12 mouse cellular contexts compared by ENCODE assay signal in genomic region chr12:33959206-33959605, GRCm38 (mm10). TPM values are rescaled to one million over a fixed set of nuclear protein-coding genes. Genes with fewer than 3 reads are reported as not detected.
DNase-seq lines count a peak whose midpoint lies in the region; ATAC-seq and TF ChIP-seq lines count a peak whose summit lies in the region.
"Had no signal": no experiment of that assay in that cellular context is flagged by ENCODE, and none has a peak within 500 bp of the region (broad histone marks: within the 10 kb centered on the region; RNA-seq: fewer than 3 reads in every experiment).

No protein-coding gene starts in this region.

- ATAC-seq in heart, postnatal 0 days (ENCODE audit: insufficient read depth, low read depth): no peak
- ATAC-seq in embryonic facial prominence, embryonic 14.5 days (ENCODE audit: low read depth): no peak
- no peak for ATAC-seq in intestine, embryonic 16.5 days
- no peak for ATAC-seq in neural tube, embryonic 12.5 days (ENCODE audit: low FRiP score, low read depth)

- no peak overlapping the region for H3K27ac ChIP-seq in heart, postnatal 0 days (ENCODE audit: low read depth)
- H3K27ac ChIP-seq in embryonic facial prominence, embryonic 14.5 days (replicated peaks; ENCODE audit: low read depth, low read length): peak overlapping the region; percentile 97
- no peak overlapping the region for H3K27ac ChIP-seq in intestine, embryonic 16.5 days (ENCODE audit: low read length)
- H3K27ac ChIP-seq in neural tube, embryonic 12.5 days: no peak overlapping the region

- TF ChIP-seq EP300 in heart, postnatal 0 days (IDR thresholded peaks at IDR 0.05; ENCODE audit: low read depth): no peak

- no peak for DNase-seq in heart, postnatal 0 days (ENCODE audit: low spot score)
- no peak for DNase-seq in heart, postnatal 25 days (ENCODE audit: low spot score)
- DNase-seq in embryonic facial prominence, embryonic 14.5 days (ENCODE audit: low spot score): no peak
- no peak for DNase-seq in layer of hippocampus, adult 9-10 months (ENCODE audit: low spot score)
- no peak for DNase-seq in left cerebral cortex, adult 11 months (ENCODE audit: low spot score)
- DNase-seq in gastrocnemius, adult 18-20 months (ENCODE audit: low spot score): no peak
- DNase-seq: kidney, adult 18-20 months; thymus, adult 2 months had no signal

- intact Hi-C loops in heart, postnatal 25 days (cut with DNase I): no loop called here

- H3K4me1 ChIP-seq in heart, postnatal 0 days (ENCODE audit: control insufficient read depth, insufficient read depth): 0 out of 2 replicates have a peak, but pooled peaks cover 8% of the 10 kb centered on the region
- peaks cover 13% of the 10 kb centered on the region for H3K4me1 ChIP-seq in embryonic facial prominence, embryonic 14.5 days (ENCODE audit: control insufficient read depth, insufficient read depth, low read length)
- peaks cover 20% of the 10 kb centered on the region; the same call in 1 of the 2 replicates for H3K4me1 ChIP-seq in intestine, embryonic 16.5 days (ENCODE audit: control insufficient read depth, insufficient read depth, low read length)
- peaks cover 25% of the 10 kb centered on the region for H3K4me1 ChIP-seq in neural tube, embryonic 12.5 days

- no peak for TF ChIP-seq CTCF in heart, postnatal 0 days (IDR thresholded peaks at IDR 0.05; ENCODE audit: low read depth)

- H3K4me3 ChIP-seq in heart, postnatal 0 days (ENCODE audit: low read depth, low read length): peak overlapping the region; percentile 59
- H3K4me3 ChIP-seq in embryonic facial prominence, embryonic 14.5 days (ENCODE audit: low read depth, low read length): peak overlapping the region; percentile 80
- H3K4me3 ChIP-seq in intestine, embryonic 16.5 days (ENCODE audit: low read length): peak overlapping the region; percentile 64
- H3K4me3 ChIP-seq in neural tube, embryonic 12.5 days: peak overlapping the region; percentile 58

- no peaks in the 10 kb centered on the region for H3K36me3 ChIP-seq in heart, postnatal 0 days (replicated peaks; ENCODE audit: control insufficient read depth, insufficient read depth, low read length)
- peaks cover 9% of the 10 kb centered on the region; the same call in 1 of the 2 replicates for H3K36me3 ChIP-seq in embryonic facial prominence, embryonic 14.5 days (ENCODE audit: control insufficient read depth, insufficient read depth, low read length)
- H3K36me3 ChIP-seq in intestine, embryonic 16.5 days (ENCODE audit: control insufficient read depth, insufficient read depth, low read length): no peaks in the 10 kb centered on the region
- H3K36me3 ChIP-seq in neural tube, embryonic 12.5 days: no peaks in the 10 kb centered on the region

- peak overlapping the region; percentile 68 for H3K4me2 ChIP-seq in heart, postnatal 0 days (ENCODE audit: low read depth, low read length)
- H3K4me2 ChIP-seq in embryonic facial prominence, embryonic 14.5 days (ENCODE audit: low read depth, low read length): peak overlapping the region; percentile 80
- H3K4me2 ChIP-seq in intestine, embryonic 16.5 days (ENCODE audit: low read depth, low read length): peak overlapping the region; percentile 83
- H3K4me2 ChIP-seq in neural tube, embryonic 12.5 days (replicated peaks): peak overlapping the region; percentile 62; the same call in 1 of the 2 replicates

- peaks cover 96% of the 10 kb centered on the region for H3K27me3 ChIP-seq in heart, postnatal 0 days (ENCODE audit: control insufficient read depth, insufficient read depth, low read length)
- peaks cover 26% of the 10 kb centered on the region for H3K27me3 ChIP-seq in embryonic facial prominence, embryonic 14.5 days (replicated peaks; ENCODE audit: control insufficient read depth, insufficient read depth, low read length)
- H3K27me3 ChIP-seq in intestine, embryonic 16.5 days (replicated peaks; ENCODE audit: control insufficient read depth, insufficient read depth, low read length): peaks cover 67% of the 10 kb centered on the region
- H3K27me3 ChIP-seq in neural tube, embryonic 12.5 days (replicated peaks): peaks cover 90% of the 10 kb centered on the region

- 12% methylated on average over 6 of the region's 6 CpGs for WGBS in heart, postnatal 0 days
- WGBS in embryonic facial prominence, embryonic 14.5 days: 3% methylated on average over 6 of the region's 6 CpGs
- WGBS in intestine, embryonic 16.5 days: 10% methylated on average over 6 of the region's 6 CpGs
- under 1% methylated on average over 6 of the region's 6 CpGs for WGBS in neural tube, embryonic 12.5 days

- H3K9ac ChIP-seq in heart, postnatal 0 days (replicated peaks; ENCODE audit: low read depth, low read length): no peak overlapping the region
- H3K9ac ChIP-seq in embryonic facial prominence, embryonic 14.5 days (ENCODE audit: low read depth, low read length): peak overlapping the region; percentile 99
- H3K9ac ChIP-seq in intestine, embryonic 16.5 days (ENCODE audit: low read depth, low read length): peak overlapping the region; percentile 72; the same call in 1 of the 2 replicates
- 0 out of 2 replicates have a peak overlapping the region, but pooled peaks have one; percentile 80 for H3K9ac ChIP-seq in neural tube, embryonic 12.5 days

- H3K9me3 ChIP-seq in heart, postnatal 0 days (replicated peaks; ENCODE audit: control insufficient read depth, low read length): no peaks in the 10 kb centered on the region
- H3K9me3 ChIP-seq in embryonic facial prominence, embryonic 14.5 days (ENCODE audit: control insufficient read depth, low read length): no peaks in the 10 kb centered on the region
- no peaks in the 10 kb centered on the region for H3K9me3 ChIP-seq in intestine, embryonic 16.5 days (ENCODE audit: control insufficient read depth, low read length)
- no peaks in the 10 kb centered on the region for H3K9me3 ChIP-seq in neural tube, embryonic 12.5 days

RNA-seq across cellular contexts. Expression of gene Twist1, which starts 1.7 kb away (rescaled TPM):
- 0.34 and 2.2 TPM in 2 replicates for total RNA-seq in heart, postnatal 0 days (2014; rRNA removed; ENCODE audit: low replicate concordance)
- polyA plus RNA-seq in heart, postnatal 0 days (2015; fragmentation: Nextera tagmentation; extraction: Ambion mirVana): 1.4 and 1.8 TPM in 2 replicates
- total RNA-seq in heart, postnatal 25 days (2021): 1 to 10 TPM; 1.9 to 2.0 TPM
- 39.1 and 41.1 TPM in 2 replicates for polyA plus RNA-seq in embryonic facial prominence, embryonic 14.5 days (2014; fragmentation: Nextera tagmentation; extraction: Ambion mirVana)
- 0.49 and 0.59 TPM in 2 replicates for polyA plus RNA-seq in intestine, embryonic 16.5 days (2015; fragmentation: Nextera tagmentation; extraction: Ambion mirVana)
- 13.1 and 15.5 TPM in 2 replicates for polyA plus RNA-seq in neural tube, embryonic 12.5 days (2016; fragmentation: Nextera tagmentation; extraction: Ambion mirVana)
- total RNA-seq in gastrocnemius, adult 18-20 months (2021): 1 to 10 TPM; 1.0 to 1.5 TPM

RNA-seq across cellular contexts. Expression of gene Ferd3l, which starts 31.0 kb away (rescaled TPM):
- total RNA-seq in heart, postnatal 0 days (2014; rRNA removed; ENCODE audit: low replicate concordance): not detected in 2 replicates
- polyA plus RNA-seq in heart, postnatal 0 days (2015; fragmentation: Nextera tagmentation; extraction: Ambion mirVana): not detected in 2 replicates
- total RNA-seq in heart, postnatal 25 days (2021): not detected
- not detected in 2 replicates for polyA plus RNA-seq in embryonic facial prominence, embryonic 14.5 days (2014; fragmentation: Nextera tagmentation; extraction: Ambion mirVana)
- polyA plus RNA-seq in intestine, embryonic 16.5 days (2015; fragmentation: Nextera tagmentation; extraction: Ambion mirVana): not detected in 2 replicates
- polyA plus RNA-seq in neural tube, embryonic 12.5 days (2016; fragmentation: Nextera tagmentation; extraction: Ambion mirVana): 1.0 and 2.2 TPM in 2 replicates
- not detected for total RNA-seq in gastrocnemius, adult 18-20 months (2021)
- total RNA-seq: ES-E14; liver, adult 2 months had no signal
- polyA plus RNA-seq: liver, adult 2 months; thymus, adult 2 months had no signal
